Mouse (Mus musculus) liver, embryonic 13.5 days (tissue): ENCODE data around the gene Aplnr. TPM values are rescaled to one million over a fixed set of nuclear protein-coding genes. Genes with fewer than 3 reads are reported as not detected.

Experiments
- ATAC-seq: fragments of 200-750 bp; cut with Nextera tagmentation; 2 replicates; pipeline ENCODE4 v1.8.0; 2017; ENCODE audit warnings: low read depth, mild to moderate bottlenecking, moderate number of reproducible peaks, moderate library complexity
- DNase-seq: peaks from one replicate; pipeline ENCODE4 v3.0.0; 2022
- H3K27ac ChIP-seq: fragments of 300-500 bp; sonication (generic); 2 replicates; pipeline ENCODE4 v1.5.1; 2015; ENCODE audit warnings: moderate library complexity, mild to moderate bottlenecking, inconsistent platforms
- H3K27me3 ChIP-seq: fragments of 300-500 bp; sonication (generic); 2 replicates; pipeline ENCODE4 v1.6.1; 2015; ENCODE audit warnings: mild to moderate bottlenecking, inconsistent platforms
- H3K36me3 ChIP-seq: fragments of 300-500 bp; sonication (generic); 2 replicates; pipeline ENCODE4 v1.6.1; 2015; ENCODE audit warnings: mild to moderate bottlenecking, inconsistent platforms
- H3K4me1 ChIP-seq: fragments of 300-500 bp; sonication (generic); replicated peaks from 2 replicates; pipeline ENCODE4 v1.6.1; 2015; ENCODE audit warnings: inconsistent platforms
- H3K4me2 ChIP-seq: fragments of 300-500 bp; sonication (generic); 2 replicates; pipeline ENCODE4 v1.6.1; 2015; ENCODE audit warnings: inconsistent platforms, mild to moderate bottlenecking, moderate library complexity
- H3K4me3 ChIP-seq: fragments of 300-500 bp; sonication (generic); replicated peaks from 2 replicates; pipeline ENCODE4 v1.5.1; 2015; ENCODE audit warnings: mild to moderate bottlenecking, inconsistent platforms
- H3K9ac ChIP-seq: fragments of 300-500 bp; sonication (generic); 2 replicates; pipeline ENCODE4 v1.6.1; 2015; ENCODE audit warnings: mild to moderate bottlenecking, inconsistent platforms
- H3K9me3 ChIP-seq: fragments of 300-500 bp; sonication (generic); replicated peaks from 2 replicates; pipeline ENCODE4 v1.6.1; 2016; ENCODE audit warnings: inconsistent platforms
- WGBS: fragments of 180-500 bp; shearing (Covaris S2); methylation state at CpG from one replicate; pipeline ENCODE4 v1.1.7; 2015; ENCODE audit not compliant: insufficient replicate concordance; 5-methylcytosine and 5-hydroxymethylcytosine counted together
- polyA plus RNA-seq: library from polyadenylated mRNA; unstranded; fragments of >200 nt; fragmentation: Nextera tagmentation; extraction: Ambion mirVana; gene quantifications from 2 replicates; pipeline ENCODE4 v1.2.1, GENCODE M21; 2015

The Aplnr gene
- polyA plus RNA-seq, result 2.0 and 2.4 TPM in 2 replicates

- no peak for ATAC-seq
- no peak within 1 kb of the TSS for H3K4me2 ChIP-seq
- no peaks in the 10 kb centered on the region for H3K9me3 ChIP-seq
- no peak within 1 kb of the TSS for H3K9ac ChIP-seq
- H3K27me3 ChIP-seq, result peaks cover 37% of the 10 kb centered on the region
- no peaks in the 10 kb centered on the region for H3K36me3 ChIP-seq
- DNase-seq, result no peak
- H3K27ac ChIP-seq, result no peak within 1 kb of the TSS
- WGBS, result 12% methylated on average over 4 of the region's 4 CpGs
- H3K4me3 ChIP-seq, result no peak within 1 kb of the TSS
- H3K4me1 ChIP-seq, result peaks cover 34% of the 10 kb centered on the region
Observed at GRCm38 (mm10) chr2:85136089-85136488, at the start of gene Aplnr. Gene Aplnr, plus strand, starts transcription at chr2:85136225.

GRCm38 (mm10) chr2:85088716-85089646 lies 47.0 kb upstream of the Aplnr start:
- no peak for DNase-seq
- WGBS, result 63% methylated on average over 11 of the region's 11 CpGs
- H3K4me2 ChIP-seq, result no peak overlapping the region
- no peaks in the 10 kb centered on the region for H3K36me3 ChIP-seq
- no peak overlapping the region for H3K9ac ChIP-seq
- H3K9me3 ChIP-seq, result no peaks in the 10 kb centered on the region
- no peak overlapping the region for H3K27ac ChIP-seq
- no peak overlapping the region for H3K4me3 ChIP-seq
- ATAC-seq, result no peak
- no peaks in the 10 kb centered on the region for H3K4me1 ChIP-seq
- no peaks in the 10 kb centered on the region for H3K27me3 ChIP-seq

- no peaks in the 10 kb centered on the region for H3K4me1 ChIP-seq
- H3K27ac ChIP-seq, result no peak overlapping the region
- no peak overlapping the region for H3K4me2 ChIP-seq
- no peaks in the 10 kb centered on the region for H3K9me3 ChIP-seq
- ATAC-seq (no peak), DNase-seq (no peak)
- H3K4me3 ChIP-seq, result no peak overlapping the region
- WGBS, result 70% methylated on average over 4 of the region's 4 CpGs
- no peaks in the 10 kb centered on the region for H3K36me3 ChIP-seq
- no peaks in the 10 kb centered on the region for H3K27me3 ChIP-seq
- no peak overlapping the region for H3K9ac ChIP-seq
Observed at GRCm38 (mm10) chr2:85091325-85091724, 44.7 kb upstream of the Aplnr start.

GRCm38 (mm10) chr2:85093376-85093775 lies 42.6 kb upstream of the Aplnr start:
- H3K36me3 ChIP-seq, result no peaks in the 10 kb centered on the region
- DNase-seq (no peak), ATAC-seq (peak; percentile 66)
- H3K4me2 ChIP-seq, result no peak overlapping the region
- H3K9me3 ChIP-seq, result no peaks in the 10 kb centered on the region
- no peaks in the 10 kb centered on the region for H3K27me3 ChIP-seq
- WGBS, result 58% methylated on average over 1 of the region's 1 CpGs
- H3K4me1 ChIP-seq, result no peaks in the 10 kb centered on the region
- H3K27ac ChIP-seq, result no peak overlapping the region
- H3K9ac ChIP-seq, result no peak overlapping the region
- no peak overlapping the region for H3K4me3 ChIP-seq

- Histone ChIP-seq H3K4me2 (no peak overlapping the region), H3K27ac (peak overlapping the region; percentile 51), H3K27me3 (no peaks in the 10 kb centered on the region), H3K4me3 (no peak overlapping the region), H3K9ac (no peak overlapping the region), H3K4me1 (no peaks in the 10 kb centered on the region), H3K36me3 (no peaks in the 10 kb centered on the region), H3K9me3 (no peaks in the 10 kb centered on the region)
- DNase-seq, result no peak
- WGBS, result 62% methylated on average over 5 of the region's 5 CpGs
- peak; percentile 66 for ATAC-seq
Observed at GRCm38 (mm10) chr2:85095906-85096305, 40.1 kb upstream of the Aplnr start.

GRCm38 (mm10) chr2:85098014-85098413 lies 38.0 kb upstream of the Aplnr start:
- Histone ChIP-seq H3K27me3 (no peaks in the 10 kb centered on the region), H3K4me2 (no peak overlapping the region), H3K4me3 (no peak overlapping the region), H3K4me1 (no peaks in the 10 kb centered on the region), H3K9ac (no peak overlapping the region), H3K27ac (no peak overlapping the region), H3K9me3 (no peaks in the 10 kb centered on the region), H3K36me3 (no peaks in the 10 kb centered on the region)
- WGBS, result 61% methylated on average over 2 of the region's 2 CpGs
- ATAC-seq (no peak), DNase-seq (no peak)

- no peak overlapping the region for H3K27ac ChIP-seq
Observed at GRCm38 (mm10) chr2:85098824-85099511, 37.1 kb upstream of the Aplnr start.

GRCm38 (mm10) chr2:85103201-85103600 lies 32.8 kb upstream of the Aplnr start:
- H3K27ac ChIP-seq, result no peak overlapping the region
- H3K9ac ChIP-seq, result no peak overlapping the region
- H3K9me3 ChIP-seq, result no peaks in the 10 kb centered on the region
- WGBS, result 66% methylated on average over 8 of the region's 8 CpGs
- H3K4me2 ChIP-seq, result no peak overlapping the region
- no peaks in the 10 kb centered on the region for H3K4me1 ChIP-seq
- H3K36me3 ChIP-seq, result no peaks in the 10 kb centered on the region
- no peak overlapping the region for H3K4me3 ChIP-seq
- DNase-seq (no peak), ATAC-seq (no peak)
- H3K27me3 ChIP-seq, result no peaks in the 10 kb centered on the region

More at GRCm38 (mm10) chr2:85098824-85099511, 37.1 kb upstream of the Aplnr start:
- Histone ChIP-seq H3K4me3 (no peak overlapping the region), H3K36me3 (no peaks in the 10 kb centered on the region), H3K9me3 (no peaks in the 10 kb centered on the region), H3K4me1 (no peaks in the 10 kb centered on the region), H3K9ac (no peak overlapping the region), H3K4me2 (no peak overlapping the region), H3K27me3 (no peaks in the 10 kb centered on the region)
- WGBS, result 46% methylated on average over 7 of the region's 7 CpGs
- DNase-seq, result no peak
- ATAC-seq, result no peak

GRCm38 (mm10) chr2:85105426-85106013 lies 30.5 kb upstream of the Aplnr start:
- ATAC-seq (no peak), DNase-seq (no peak)
- H3K27me3 ChIP-seq, result no peaks in the 10 kb centered on the region
- no peak overlapping the region for H3K4me3 ChIP-seq
- no peaks in the 10 kb centered on the region for H3K36me3 ChIP-seq
- no peaks in the 10 kb centered on the region for H3K4me1 ChIP-seq
- WGBS, result 45% methylated on average over 11 of the region's 11 CpGs
- H3K4me2 ChIP-seq, result no peak overlapping the region
- H3K9me3 ChIP-seq, result no peaks in the 10 kb centered on the region
- H3K27ac ChIP-seq, result no peak overlapping the region
- no peak overlapping the region for H3K9ac ChIP-seq

- ATAC-seq (no peak), DNase-seq (no peak)
- 50% methylated on average over 7 of the region's 7 CpGs for WGBS
- H3K27ac ChIP-seq, result no peak overlapping the region
- no peaks in the 10 kb centered on the region for H3K27me3 ChIP-seq
- no peak overlapping the region for H3K4me2 ChIP-seq
- no peaks in the 10 kb centered on the region for H3K4me1 ChIP-seq
- H3K9ac ChIP-seq, result no peak overlapping the region
- no peaks in the 10 kb centered on the region for H3K36me3 ChIP-seq
- no peaks in the 10 kb centered on the region for H3K9me3 ChIP-seq
- no peak overlapping the region for H3K4me3 ChIP-seq
Observed at GRCm38 (mm10) chr2:85106068-85106790, 29.8 kb upstream of the Aplnr start.

GRCm38 (mm10) chr2:85106941-85107340 lies 29.1 kb upstream of the Aplnr start:
- no peaks in the 10 kb centered on the region for H3K4me1 ChIP-seq
- WGBS, result 47% methylated on average over 4 of the region's 4 CpGs
- H3K4me3 ChIP-seq, result no peak overlapping the region
- H3K27ac ChIP-seq, result no peak overlapping the region
- H3K9ac ChIP-seq, result no peak overlapping the region
- ATAC-seq (no peak), DNase-seq (no peak)
- no peaks in the 10 kb centered on the region for H3K36me3 ChIP-seq
- H3K27me3 ChIP-seq, result no peaks in the 10 kb centered on the region
- H3K4me2 ChIP-seq, result no peak overlapping the region
- no peaks in the 10 kb centered on the region for H3K9me3 ChIP-seq
